In genomic region chr2:33986420-33986819, GRCm38 (mm10) we compare ENCODE assay signal across 8 mouse cellular contexts.
DNase-seq lines count a peak whose midpoint lies in the region; ATAC-seq and TF ChIP-seq lines count a peak whose summit lies in the region.

No protein-coding gene starts in this region.

- WGBS in intestine, embryonic 15.5 days = 28% methylated on average over 4 of the region's 4 CpGs
- 26% methylated on average over 4 of the region's 4 CpGs for WGBS in intestine, embryonic 16.5 days
- WGBS in stomach, postnatal 0 days = 32% methylated on average over 4 of the region's 4 CpGs

- TF ChIP-seq CTCF in stomach, postnatal 0 days (IDR thresholded peaks at IDR 0.05; ENCODE audit: low read depth) = no peak

- in situ Hi-C loops in ES-E14 (cut with MboI; ENCODE audit: low sequenced_read_pairs in 2 of 2, unreplicated experiment in 2 of 2) = no loop called here

- no peak overlapping the region for H3K27ac ChIP-seq in intestine, embryonic 15.5 days
- H3K27ac ChIP-seq in intestine, embryonic 16.5 days (ENCODE audit: low read length) = no peak overlapping the region
- H3K27ac ChIP-seq in ES-E14 (ENCODE audit: insufficient read depth, low read depth, low read length, poor library complexity, severe bottlenecking) = no peak overlapping the region
- H3K27ac ChIP-seq in stomach, postnatal 0 days (replicated peaks) = no peak overlapping the region

- no peaks in the 10 kb centered on the region for H3K4me1 ChIP-seq in intestine, embryonic 15.5 days (replicated peaks)
- no peaks in the 10 kb centered on the region for H3K4me1 ChIP-seq in intestine, embryonic 16.5 days (ENCODE audit: control insufficient read depth, insufficient read depth, low read length)
- 0 out of 4 replicates have a peak, but pooled peaks cover 0 to 1% of the 10 kb centered on the region in 2 experiments for H3K4me1 ChIP-seq in ES-E14 (ENCODE audit: control insufficient read depth in 2 of 2, insufficient read depth in 2 of 2, low read length in 2 of 2, poor library complexity in 1 of 2)
- H3K4me1 ChIP-seq in stomach, postnatal 0 days (replicated peaks; ENCODE audit: control insufficient read depth, insufficient read depth) = no peaks in the 10 kb centered on the region

- no peak for TF ChIP-seq EP300 in stomach, postnatal 0 days (optimal IDR thresholded peaks at IDR 0.05)

- no peak overlapping the region for H3K9ac ChIP-seq in intestine, embryonic 15.5 days
- H3K9ac ChIP-seq in intestine, embryonic 16.5 days (ENCODE audit: low read depth, low read length) = no peak overlapping the region
- no peak overlapping the region for H3K9ac ChIP-seq in ES-E14 (ENCODE audit: insufficient read depth, low read depth, low read length, poor library complexity, severe bottlenecking)
- no peak overlapping the region for H3K9ac ChIP-seq in stomach, postnatal 0 days (ENCODE audit: low read length)

- peak; percentile 41; the same call in 1 of the 2 replicates for ATAC-seq in intestine, embryonic 15.5 days
- no peak for ATAC-seq in intestine, embryonic 16.5 days
- ATAC-seq in stomach, postnatal 0 days (ENCODE audit: low FRiP score, low TSS enrichment) = no peak
- no peak for ATAC-seq in erythroblast, adult 5-6 weeks (replicated peaks; ENCODE audit: low FRiP score, poor library complexity, severe bottlenecking)

- H3K4me2 ChIP-seq in intestine, embryonic 15.5 days (replicated peaks) = no peak overlapping the region
- no peak overlapping the region; the same call in 1 of the 2 replicates for H3K4me2 ChIP-seq in intestine, embryonic 16.5 days (ENCODE audit: low read depth, low read length)
- H3K4me2 ChIP-seq in stomach, postnatal 0 days (replicated peaks; ENCODE audit: low read depth) = 0 out of 2 replicates have a peak overlapping the region, but pooled peaks have one; percentile 3

- no peak for DNase-seq in ES-E14 (ENCODE audit: low read depth, low spot score)
- peak; percentile 76 for DNase-seq in embryo, embryonic 10.5 days (ENCODE audit: low spot score)
- peak; percentile 40 to 43 for DNase-seq in kidney, postnatal 36 days
- DNase-seq in stomach, postnatal 0 days (ENCODE audit: low spot score) = no peak
- no peak for DNase-seq in gastrocnemius, postnatal 25 days

- no peaks in the 10 kb centered on the region for H3K27me3 ChIP-seq in intestine, embryonic 15.5 days (replicated peaks)
- H3K27me3 ChIP-seq in intestine, embryonic 16.5 days (replicated peaks; ENCODE audit: control insufficient read depth, insufficient read depth, low read length) = no peaks in the 10 kb centered on the region
- H3K27me3 ChIP-seq in stomach, postnatal 0 days (ENCODE audit: control insufficient read depth, insufficient read depth, low read length) = no peaks in the 10 kb centered on the region

- no peak overlapping the region for H3K4me3 ChIP-seq in intestine, embryonic 15.5 days (replicated peaks)
- H3K4me3 ChIP-seq in intestine, embryonic 16.5 days (ENCODE audit: low read length) = no peak overlapping the region
- no peak overlapping the region for H3K4me3 ChIP-seq in ES-E14 (ENCODE audit: insufficient read depth in 1 of 2, low read depth in 1 of 2, low read length in 2 of 2, poor library complexity in 1 of 2, severe bottlenecking in 1 of 2)
- H3K4me3 ChIP-seq in stomach, postnatal 0 days (ENCODE audit: low read depth, low read length) = no peak overlapping the region

- no peaks in the 10 kb centered on the region for H3K36me3 ChIP-seq in intestine, embryonic 15.5 days
- no peaks in the 10 kb centered on the region for H3K36me3 ChIP-seq in intestine, embryonic 16.5 days (ENCODE audit: control insufficient read depth, insufficient read depth, low read length)
- no peaks in the 10 kb centered on the region for H3K36me3 ChIP-seq in ES-E14 (ENCODE audit: control insufficient read depth, insufficient read depth, low read length, poor library complexity, severe bottlenecking)
- no peaks in the 10 kb centered on the region for H3K36me3 ChIP-seq in stomach, postnatal 0 days (ENCODE audit: control insufficient read depth, insufficient read depth, low read length)

- H3K9me3 ChIP-seq in intestine, embryonic 15.5 days = no peaks in the 10 kb centered on the region
- H3K9me3 ChIP-seq in intestine, embryonic 16.5 days (ENCODE audit: control insufficient read depth, low read length) = no peaks in the 10 kb centered on the region
- no peaks in the 10 kb centered on the region for H3K9me3 ChIP-seq in ES-E14 (ENCODE audit: control insufficient read depth, insufficient read depth, low read depth, low read length)
- no peaks in the 10 kb centered on the region for H3K9me3 ChIP-seq in stomach, postnatal 0 days (ENCODE audit: control insufficient read depth, low read length)

TF ChIP-seq in ES-E14, 5 proteins besides CTCF, POLR2A, EP300 and RAD21:
- TF ChIP-seq ZC3H11A (IDR thresholded peaks at IDR 0.05; ENCODE audit: borderline replicate concordance, low read depth, low read length) (no peak), MAFK (IDR thresholded peaks at IDR 0.05; ENCODE audit: insufficient read depth, low read depth, low read length) (no peak), CHD2 (IDR thresholded peaks at IDR 0.05; ENCODE audit: low read depth, low read length) (no peak), HCFC1 (IDR thresholded peaks at IDR 0.05; ENCODE audit: borderline replicate concordance, insufficient read depth, low read length) (peak; percentile 92), ZNF384 (IDR thresholded peaks at IDR 0.05; ENCODE audit: low read depth, low read length) (peak; percentile 70)

Comparison
In these comparisons a context has a peak if more than half of its experiments do, and no peak if none do; other contexts are left out.
1. DNase-seq: peak in embryo, embryonic 10.5 days (single experiment) and kidney, postnatal 36 days (2 of 2); none in ES-E14 (single experiment), stomach, postnatal 0 days (single experiment) and gastrocnemius, postnatal 25 days (single experiment).